Mouse (Mus musculus): ENCODE measurements around the gene Nkain4.

DNA sequence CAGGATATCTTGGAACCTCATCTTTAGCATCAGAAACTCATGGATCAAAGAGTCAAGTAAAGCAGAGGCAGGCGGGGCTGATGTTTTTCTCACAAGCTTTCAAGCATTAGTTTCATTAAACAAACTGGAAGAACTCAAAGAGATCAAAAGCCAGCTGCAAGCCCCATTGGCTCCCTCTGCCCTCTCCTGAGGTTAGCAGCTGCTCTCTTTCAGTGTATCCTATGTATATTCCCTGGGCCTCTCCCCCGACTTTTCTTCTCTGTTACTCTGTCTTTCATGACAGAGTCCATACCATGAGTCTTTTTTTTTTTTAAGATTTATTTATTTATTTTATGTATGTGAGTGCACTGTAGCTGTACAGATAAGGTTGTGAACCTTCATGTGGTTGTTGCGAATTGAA lies 5.7 kb upstream of the Nkain4 start:
- no peak for TF ChIP-seq POLR2A (IDR thresholded peaks at IDR 0.05; ENCODE audit: insufficient read depth, low read depth, low read length)
- no peak for TF ChIP-seq CTCF (IDR thresholded peaks at IDR 0.05)

Data from heart, adult 2 months (tissue).